In genomic region chr10:17987823-17988423, GRCm38 (mm10) we compare ENCODE assay signal across 26 mouse cellular contexts. TPM values are rescaled to one million over a fixed set of nuclear protein-coding genes. Genes with fewer than 3 reads are reported as not detected.
DNase-seq lines count a peak whose midpoint lies in the region; ATAC-seq and TF ChIP-seq lines count a peak whose summit lies in the region.
"Had no signal": no experiment of that assay in that cellular context is flagged by ENCODE, and none has a peak within 500 bp of the region (broad histone marks: within the 10 kb centered on the region; RNA-seq: fewer than 3 reads in every experiment).

No protein-coding gene starts in this region.

- TF ChIP-seq POLR2A in thymus, adult 2 months (IDR thresholded peaks at IDR 0.05; ENCODE audit: control insufficient read depth, extremely low read depth, insufficient read depth, low read length, poor library complexity), result no peak

- no peaks in the 10 kb centered on the region for H3K27me3 ChIP-seq in thymus, adult 2 months (ENCODE audit: control insufficient read depth, insufficient read depth, low read length)
- H3K27me3 ChIP-seq: embryonic facial prominence, embryonic 12.5 days; forebrain, embryonic 12.5 days; hindbrain, embryonic 13.5 days; limb, embryonic 15.5 days; neural tube, embryonic 12.5 days had no signal

- H3K27ac ChIP-seq in thymus, adult 2 months (ENCODE audit: control insufficient read depth, insufficient read depth, low read length), result peak overlapping the region; percentile 68
- H3K27ac ChIP-seq: embryonic facial prominence, embryonic 12.5 days; forebrain, embryonic 12.5 days; heart, adult 2 months; hindbrain, embryonic 13.5 days; left cerebral cortex, adult 2 months; limb, embryonic 15.5 days; liver, embryonic 14.5 days; macrophage; neural tube, embryonic 12.5 days had no signal

- peak; percentile 13 for DNase-seq in thymus, adult 2 months
- no peak for DNase-seq in thymus, postnatal 14 days
- DNase-seq in T-cell, adult 2 months (ENCODE audit: low spot score), result peak; percentile 67
- DNase-seq in adrenal gland, adult 18-20 months (ENCODE audit: low spot score in 2 of 2), result no peak
- DNase-seq in urinary bladder, postnatal 25 days (ENCODE audit: low spot score), result no peak
- DNase-seq in kidney, adult 9 months, result no peak
- DNase-seq: adrenal gland, postnatal 36 days; cerebellum, adult 11-12 months; cerebellum, postnatal 14 days; gastrocnemius, postnatal 25 days; heart, adult 2 months; kidney, adult 2 months; kidney, postnatal 10 days; left cerebral cortex, postnatal 4 days; lung, embryonic 14.5 days; retina, postnatal 1 day had no signal

- peaks cover 13% of the 10 kb centered on the region for H3K4me1 ChIP-seq in thymus, adult 2 months (replicated peaks; ENCODE audit: control insufficient read depth, insufficient read depth, low read length)
- H3K4me1 ChIP-seq: embryonic facial prominence, embryonic 12.5 days; forebrain, embryonic 12.5 days; hindbrain, embryonic 13.5 days; limb, embryonic 15.5 days; neural tube, embryonic 12.5 days had no signal

- no peak for TF ChIP-seq CTCF in thymus, adult 2 months (IDR thresholded peaks at IDR 0.05; ENCODE audit: borderline replicate concordance, control insufficient read depth, extremely low read depth, insufficient read depth, low read length, poor library complexity)

- ATAC-seq in megakaryocyte, adult 5-6 weeks (ENCODE audit: poor library complexity, severe bottlenecking), result peak; percentile 20; the same call in 1 of the 2 replicates

- H3K4me3 ChIP-seq in thymus, adult 2 months (ENCODE audit: control insufficient read depth, insufficient read depth, low read length), result no peak overlapping the region
- H3K4me3 ChIP-seq: embryonic facial prominence, embryonic 12.5 days; erythroblast, embryonic 14.5 days; forebrain, embryonic 12.5 days; heart, adult 2 months; hindbrain, embryonic 13.5 days; left cerebral cortex, adult 2 months; limb, embryonic 15.5 days; neural tube, embryonic 12.5 days had no signal

- H3K36me3 ChIP-seq in thymus, adult 2 months (ENCODE audit: control insufficient read depth, insufficient read depth, low read length), result no peaks in the 10 kb centered on the region
- H3K36me3 ChIP-seq: embryonic facial prominence, embryonic 12.5 days; forebrain, embryonic 12.5 days; hindbrain, embryonic 13.5 days; limb, embryonic 15.5 days; neural tube, embryonic 12.5 days had no signal

- WGBS in thymus, adult 2 months, result 56% methylated on average over 8 of the region's 8 CpGs

RNA-seq across cellular contexts. Expression of gene Abracl, which starts 35.2 kb away (rescaled TPM):
- 13.8 and 16.0 TPM in 2 replicates for polyA plus RNA-seq in thymus, adult 2 months (2012; rRNA removed)
- total RNA-seq in megakaryocyte, adult 5-6 weeks (2015), result 291 and 343 TPM in 2 replicates
- total RNA-seq in megakaryocyte, adult 5-6 weeks (2017), result 336 and 397 TPM in 2 replicates
- 10 to 100 TPM; 18.6 to 21.4 TPM for total RNA-seq in adrenal gland, adult 18-20 months (2021)

RNA-seq across cellular contexts. Expression of gene Heca, which starts 40.1 kb away (rescaled TPM):
- polyA plus RNA-seq in thymus, adult 2 months (2012; rRNA removed), result 34.0 and 37.9 TPM in 2 replicates
- 25.5 and 30.7 TPM in 2 replicates for total RNA-seq in megakaryocyte, adult 5-6 weeks (2015)
- total RNA-seq in megakaryocyte, adult 5-6 weeks (2017), result 46.4 and 63.9 TPM in 2 replicates
- total RNA-seq in adrenal gland, adult 18-20 months (2021), result 10 to 100 TPM; 26.7 to 37.7 TPM

Comparison
In these comparisons a context has a peak if more than half of its experiments do, and no peak if none do; other contexts are left out.
1. DNase-seq: peak in thymus, adult 2 months (single experiment) and T-cell, adult 2 months (single experiment); none in thymus, postnatal 14 days (single experiment), adrenal gland, adult 18-20 months (0 of 2), urinary bladder, postnatal 25 days (single experiment) and kidney, adult 9 months (single experiment).
2. RNA of gene Abracl, which starts 35.2 kb away (total RNA-seq): 291 to 397 TPM in megakaryocyte, adult 5-6 weeks; 18.6 to 21.4 TPM in adrenal gland, adult 18-20 months; every median in the first group is over 10 times any median in the second.